Mouse (Mus musculus): ENCODE data around the gene Fam89a. TPM values are rescaled to one million over a fixed set of nuclear protein-coding genes. Genes with fewer than 3 reads are reported as not detected.
A peak's percentile ranks its signal among the peaks of the same experiment; 100 is the strongest.

Fam89a gene
- polyA plus RNA-seq, 1 experiment from 2014 or later, result 0.40 TPM

GRCm38 (mm10) chr8:124791751-124792150, 40.1 kb upstream of the Fam89a start:
- H3K4me1 ChIP-seq (ENCODE audit: control insufficient read depth, insufficient read depth, low read length), result peaks cover 31% of the 10 kb centered on the region
- H3K9me3 ChIP-seq (replicated peaks; ENCODE audit: control insufficient read depth, low read length, poor library complexity, severe bottlenecking), result no peaks in the 10 kb centered on the region
- no peaks in the 10 kb centered on the region for H3K36me3 ChIP-seq (ENCODE audit: control insufficient read depth, insufficient read depth, low read length)
- peak overlapping the region; percentile 86 for H3K4me2 ChIP-seq (ENCODE audit: low read length)
- H3K4me3 ChIP-seq (ENCODE audit: low read depth, low read length), result peak overlapping the region; percentile 69
- WGBS, result 46% methylated on average over 4 of the region's 4 CpGs
- peak overlapping the region; percentile 96 for H3K27ac ChIP-seq (ENCODE audit: low read length)
- no peak for ATAC-seq
- no peaks in the 10 kb centered on the region for H3K27me3 ChIP-seq (ENCODE audit: control insufficient read depth, insufficient read depth, low read depth, low read length)
- H3K9ac ChIP-seq (ENCODE audit: low read depth, low read length), result peak overlapping the region; percentile 83

GRCm38 (mm10) chr8:124790676-124791075, 39.0 kb upstream of the Fam89a start:
- H3K4me3 ChIP-seq (ENCODE audit: low read depth, low read length), result no peak overlapping the region
- no peaks in the 10 kb centered on the region for H3K27me3 ChIP-seq (ENCODE audit: control insufficient read depth, insufficient read depth, low read depth, low read length)
- no peaks in the 10 kb centered on the region for H3K36me3 ChIP-seq (ENCODE audit: control insufficient read depth, insufficient read depth, low read length)
- 79% methylated on average over 4 of the region's 4 CpGs for WGBS
- H3K4me2 ChIP-seq (ENCODE audit: low read length), result no peak overlapping the region
- H3K9ac ChIP-seq (ENCODE audit: low read depth, low read length), result no peak overlapping the region
- ATAC-seq, result no peak
- H3K9me3 ChIP-seq (replicated peaks; ENCODE audit: control insufficient read depth, low read length, poor library complexity, severe bottlenecking), result no peaks in the 10 kb centered on the region
- no peak overlapping the region for H3K27ac ChIP-seq (ENCODE audit: low read length)
- peaks cover 21% of the 10 kb centered on the region for H3K4me1 ChIP-seq (ENCODE audit: control insufficient read depth, insufficient read depth, low read length)

- H3K27ac ChIP-seq (ENCODE audit: low read length), result no peak overlapping the region
- H3K9ac ChIP-seq (ENCODE audit: low read depth, low read length), result no peak overlapping the region
- peaks cover 15% of the 10 kb centered on the region for H3K4me1 ChIP-seq (ENCODE audit: control insufficient read depth, insufficient read depth, low read length)
- H3K27me3 ChIP-seq (ENCODE audit: control insufficient read depth, insufficient read depth, low read depth, low read length), result no peaks in the 10 kb centered on the region; the same call in 1 of the 2 replicates
- no peak overlapping the region for H3K4me2 ChIP-seq (ENCODE audit: low read length)
- H3K36me3 ChIP-seq (ENCODE audit: control insufficient read depth, insufficient read depth, low read length), result no peaks in the 10 kb centered on the region
- no peak overlapping the region for H3K4me3 ChIP-seq (ENCODE audit: low read depth, low read length)
- 87% methylated on average over 13 of the region's 13 CpGs for WGBS
- no peaks in the 10 kb centered on the region for H3K9me3 ChIP-seq (replicated peaks; ENCODE audit: control insufficient read depth, low read length, poor library complexity, severe bottlenecking)
- no peak for ATAC-seq
Measured at GRCm38 (mm10) chr8:124784613-124785012, 33.0 kb upstream of the Fam89a start.

- no peak for ATAC-seq
- Histone ChIP-seq H3K27me3 (ENCODE audit: control insufficient read depth, insufficient read depth, low read depth, low read length) (no peaks in the 10 kb centered on the region; the same call in 1 of the 2 replicates), H3K4me3 (ENCODE audit: low read depth, low read length) (no peak overlapping the region), H3K4me1 (ENCODE audit: control insufficient read depth, insufficient read depth, low read length) (peaks cover 15% of the 10 kb centered on the region), H3K9me3 (replicated peaks; ENCODE audit: control insufficient read depth, low read length, poor library complexity, severe bottlenecking) (no peaks in the 10 kb centered on the region), H3K36me3 (ENCODE audit: control insufficient read depth, insufficient read depth, low read length) (no peaks in the 10 kb centered on the region), H3K9ac (ENCODE audit: low read depth, low read length) (no peak overlapping the region), H3K4me2 (ENCODE audit: low read length) (no peak overlapping the region), H3K27ac (ENCODE audit: low read length) (no peak overlapping the region)
- 85% methylated on average over 15 of the region's 15 CpGs for WGBS
Measured at GRCm38 (mm10) chr8:124783228-124783627, 31.6 kb upstream of the Fam89a start.

GRCm38 (mm10) chr8:124782431-124782830, 30.8 kb upstream of the Fam89a start:
- no peaks in the 10 kb centered on the region for H3K9me3 ChIP-seq (replicated peaks; ENCODE audit: control insufficient read depth, low read length, poor library complexity, severe bottlenecking)
- no peak overlapping the region for H3K4me2 ChIP-seq (ENCODE audit: low read length)
- no peak overlapping the region for H3K9ac ChIP-seq (ENCODE audit: low read depth, low read length)
- no peak overlapping the region for H3K27ac ChIP-seq (ENCODE audit: low read length)
- 91% methylated on average over 3 of the region's 3 CpGs for WGBS
- H3K36me3 ChIP-seq (ENCODE audit: control insufficient read depth, insufficient read depth, low read length), result no peaks in the 10 kb centered on the region
- H3K4me3 ChIP-seq (ENCODE audit: low read depth, low read length), result no peak overlapping the region
- no peaks in the 10 kb centered on the region; the same call in 1 of the 2 replicates for H3K27me3 ChIP-seq (ENCODE audit: control insufficient read depth, insufficient read depth, low read depth, low read length)
- no peak for ATAC-seq
- H3K4me1 ChIP-seq (ENCODE audit: control insufficient read depth, insufficient read depth, low read length), result peaks cover 15% of the 10 kb centered on the region

- peaks cover 15% of the 10 kb centered on the region for H3K4me1 ChIP-seq (ENCODE audit: control insufficient read depth, insufficient read depth, low read length)
- no peak overlapping the region for H3K4me3 ChIP-seq (ENCODE audit: low read depth, low read length)
- H3K36me3 ChIP-seq (ENCODE audit: control insufficient read depth, insufficient read depth, low read length), result no peaks in the 10 kb centered on the region
- H3K9me3 ChIP-seq (replicated peaks; ENCODE audit: control insufficient read depth, low read length, poor library complexity, severe bottlenecking), result no peaks in the 10 kb centered on the region
- H3K27me3 ChIP-seq (ENCODE audit: control insufficient read depth, insufficient read depth, low read depth, low read length), result no peaks in the 10 kb centered on the region; the same call in 1 of the 2 replicates
- ATAC-seq, result peak; percentile 70
- WGBS, result 12% methylated on average over 7 of the region's 7 CpGs
- H3K27ac ChIP-seq (ENCODE audit: low read length), result peak overlapping the region; percentile 82
- H3K9ac ChIP-seq (ENCODE audit: low read depth, low read length), result no peak overlapping the region
- peak overlapping the region; percentile 21 for H3K4me2 ChIP-seq (ENCODE audit: low read length)
Measured at GRCm38 (mm10) chr8:124780236-124780635, 28.6 kb upstream of the Fam89a start.

GRCm38 (mm10) chr8:124775695-124776094, 24.1 kb upstream of the Fam89a start:
- no peaks in the 10 kb centered on the region for H3K36me3 ChIP-seq (ENCODE audit: control insufficient read depth, insufficient read depth, low read length)
- no peaks in the 10 kb centered on the region for H3K9me3 ChIP-seq (replicated peaks; ENCODE audit: control insufficient read depth, low read length, poor library complexity, severe bottlenecking)
- 14% methylated on average over 16 of the region's 16 CpGs for WGBS
- H3K4me2 ChIP-seq (ENCODE audit: low read length), result peak overlapping the region; percentile 18; the same call in 1 of the 2 replicates
- no peak overlapping the region for H3K4me3 ChIP-seq (ENCODE audit: low read depth, low read length)
- no peak overlapping the region for H3K27ac ChIP-seq (ENCODE audit: low read length)
- H3K9ac ChIP-seq (ENCODE audit: low read depth, low read length), result no peak overlapping the region
- H3K4me1 ChIP-seq (ENCODE audit: control insufficient read depth, insufficient read depth, low read length), result peaks cover 6% of the 10 kb centered on the region
- no peak for ATAC-seq
- no peaks in the 10 kb centered on the region for H3K27me3 ChIP-seq (ENCODE audit: control insufficient read depth, insufficient read depth, low read depth, low read length)

- H3K4me3 ChIP-seq (ENCODE audit: low read depth, low read length), result no peak overlapping the region
- 74% methylated on average over 2 of the region's 2 CpGs for WGBS
- H3K36me3 ChIP-seq (ENCODE audit: control insufficient read depth, insufficient read depth, low read length), result no peaks in the 10 kb centered on the region
- no peaks in the 10 kb centered on the region for H3K4me1 ChIP-seq (ENCODE audit: control insufficient read depth, insufficient read depth, low read length)
- H3K9me3 ChIP-seq (replicated peaks; ENCODE audit: control insufficient read depth, low read length, poor library complexity, severe bottlenecking), result no peaks in the 10 kb centered on the region
- H3K4me2 ChIP-seq (ENCODE audit: low read length), result no peak overlapping the region
- no peak for ATAC-seq
- no peak overlapping the region for H3K27ac ChIP-seq (ENCODE audit: low read length)
- no peaks in the 10 kb centered on the region for H3K27me3 ChIP-seq (ENCODE audit: control insufficient read depth, insufficient read depth, low read depth, low read length)
- H3K9ac ChIP-seq (ENCODE audit: low read depth, low read length), result no peak overlapping the region
Measured at GRCm38 (mm10) chr8:124772389-124772788, 20.8 kb upstream of the Fam89a start.

GRCm38 (mm10) chr8:124763061-124763460, 11.4 kb upstream of the Fam89a start:
- Histone ChIP-seq H3K36me3 (ENCODE audit: control insufficient read depth, insufficient read depth, low read length) (no peaks in the 10 kb centered on the region), H3K27ac (ENCODE audit: low read length) (no peak overlapping the region), H3K9me3 (replicated peaks; ENCODE audit: control insufficient read depth, low read length, poor library complexity, severe bottlenecking) (no peaks in the 10 kb centered on the region), H3K9ac (ENCODE audit: low read depth, low read length) (no peak overlapping the region), H3K27me3 (ENCODE audit: control insufficient read depth, insufficient read depth, low read depth, low read length) (no peaks in the 10 kb centered on the region), H3K4me3 (ENCODE audit: low read depth, low read length) (no peak overlapping the region), H3K4me1 (ENCODE audit: control insufficient read depth, insufficient read depth, low read length) (no peaks in the 10 kb centered on the region), H3K4me2 (ENCODE audit: low read length) (no peak overlapping the region)
- 68% methylated on average over 7 of the region's 7 CpGs for WGBS
- ATAC-seq, result no peak

All from midbrain, embryonic 16.5 days (tissue).